Mouse (Mus musculus) lung, postnatal 10 days (tissue): ENCODE data around the gene Vmn1r33.
"Not testable (repeated sequence)": the region's sequence is repeated elsewhere in the genome, so short reads cannot be mapped to it uniquely, and the experiment has no call there.

Experiments used
- DNase-seq: peaks from one replicate; pipeline ENCODE4 v3.0.0; 2021

Gene Vmn1r33

GRCm38 (mm10) chr6:66618182-66618581 is at the start of gene Vmn1r33:
Gene Vmn1r33, minus strand, starts transcription at chr6:66618282.
- DNase-seq, result not testable (repeated sequence)

GRCm38 (mm10) chr6:66643779-66644178 is 25.7 kb upstream of the Vmn1r33 start, which contains the start of gene Vmn1r34:
Gene Vmn1r34, minus strand, starts transcription at chr6:66643879.
- DNase-seq, result no peak

GRCm38 (mm10) chr6:66595804-66596203 is 22.3 kb downstream of the Vmn1r33 start:
- no peak for DNase-seq
